Mouse (Mus musculus) E14TG2a.4 (cell line): Measurements from ENCODE around the gene Pou2f3.

ENCODE experiments used
- H3K27me3 ChIP-seq: 2 replicates; pipeline ENCODE4 v1.6.1; 2014; ENCODE audit warnings: low read length, control low read depth; ENCODE audit not compliant: insufficient read depth
- H3K36me3 ChIP-seq: 2 replicates; pipeline ENCODE4 v1.6.1; 2014; ENCODE audit warnings: low read length, control low read depth; ENCODE audit not compliant: insufficient read depth
- H3K4me1 ChIP-seq: replicated peaks from 2 replicates; pipeline ENCODE4 v1.6.1; 2014; ENCODE audit warnings: low read depth, low read length, control low read depth
- H3K4me3 ChIP-seq: replicated peaks from 2 replicates; pipeline ENCODE4 v1.5.1; 2014; ENCODE audit warnings: mild to moderate bottlenecking, low read length
- H3K9me3 ChIP-seq: 2 replicates; pipeline ENCODE4 v1.6.1; 2014; ENCODE audit warnings: low read length, control low read depth
- CTCF ChIP-seq: conservative IDR thresholded peaks from 2 replicates; pipeline ENCODE4 v1.5.1; 2014; ENCODE audit warnings: low read length
- NANOG ChIP-seq: IDR thresholded peaks from 2 replicates; pipeline ENCODE4 v1.6.1; 2014; ENCODE audit warnings: borderline replicate concordance, low read length, mixed read lengths
- POU5F1 ChIP-seq: IDR thresholded peaks from 2 replicates; pipeline ENCODE4 v1.6.1; 2014; ENCODE audit warnings: low read length, borderline replicate concordance

The Pou2f3 gene

GRCm38 (mm10) chr9:43102931-43103330 lies 107.2 kb downstream of the Pou2f3 start:
- Histone ChIP-seq H3K36me3 (no peaks in the 10 kb centered on the region), H3K4me3 (no peak overlapping the region), H3K27me3 (no peaks in the 10 kb centered on the region), H3K4me1 (peaks cover 57% of the 10 kb centered on the region), H3K9me3 (no peaks in the 10 kb centered on the region)
- TF ChIP-seq POU5F1 (no peak), NANOG (no peak), CTCF (no peak)

GRCm38 (mm10) chr9:43101936-43102595 lies 108.1 kb downstream of the Pou2f3 start:
- H3K4me3 ChIP-seq = no peak overlapping the region
- no peaks in the 10 kb centered on the region for H3K36me3 ChIP-seq
- no peaks in the 10 kb centered on the region for H3K27me3 ChIP-seq
- H3K4me1 ChIP-seq = peaks cover 53% of the 10 kb centered on the region
- H3K9me3 ChIP-seq = no peaks in the 10 kb centered on the region
- TF ChIP-seq CTCF (no peak), NANOG (no peak), POU5F1 (no peak)

GRCm38 (mm10) chr9:43098922-43099321 lies 111.2 kb downstream of the Pou2f3 start:
- no peaks in the 10 kb centered on the region for H3K27me3 ChIP-seq
- H3K9me3 ChIP-seq = no peaks in the 10 kb centered on the region
- no peaks in the 10 kb centered on the region for H3K36me3 ChIP-seq
- H3K4me1 ChIP-seq = peaks cover 32% of the 10 kb centered on the region
- TF ChIP-seq POU5F1 = no peak
- no peak overlapping the region for H3K4me3 ChIP-seq

- peaks cover 23% of the 10 kb centered on the region for H3K4me1 ChIP-seq
- no peaks in the 10 kb centered on the region for H3K9me3 ChIP-seq
- H3K36me3 ChIP-seq = no peaks in the 10 kb centered on the region
- no peaks in the 10 kb centered on the region for H3K27me3 ChIP-seq
- no peak overlapping the region for H3K4me3 ChIP-seq
- TF ChIP-seq NANOG (no peak), CTCF (no peak), POU5F1 (no peak)
Measured at GRCm38 (mm10) chr9:43097801-43098557, 112.2 kb downstream of the Pou2f3 start.

- TF ChIP-seq CTCF (no peak), NANOG (no peak), POU5F1 (no peak)
- Histone ChIP-seq H3K27me3 (no peaks in the 10 kb centered on the region), H3K4me3 (no peak overlapping the region), H3K9me3 (no peaks in the 10 kb centered on the region), H3K4me1 (peaks cover 18% of the 10 kb centered on the region), H3K36me3 (no peaks in the 10 kb centered on the region)
Measured at GRCm38 (mm10) chr9:43096337-43096736, 113.8 kb downstream of the Pou2f3 start.

GRCm38 (mm10) chr9:43094828-43095227 lies 115.3 kb downstream of the Pou2f3 start:
- Histone ChIP-seq H3K36me3 (no peaks in the 10 kb centered on the region), H3K27me3 (no peaks in the 10 kb centered on the region), H3K4me3 (no peak overlapping the region), H3K4me1 (0 out of 2 replicates have a peak, but pooled peaks cover 16% of the 10 kb centered on the region), H3K9me3 (no peaks in the 10 kb centered on the region)
- TF ChIP-seq CTCF (no peak), NANOG (no peak), POU5F1 (no peak)

- Histone ChIP-seq H3K9me3 (no peaks in the 10 kb centered on the region), H3K4me3 (no peak overlapping the region), H3K4me1 (0 out of 2 replicates have a peak, but pooled peaks cover 15% of the 10 kb centered on the region), H3K36me3 (no peaks in the 10 kb centered on the region), H3K27me3 (no peaks in the 10 kb centered on the region)
- TF ChIP-seq CTCF (no peak), NANOG (no peak), POU5F1 (no peak)
Measured at GRCm38 (mm10) chr9:43093803-43094202, 116.4 kb downstream of the Pou2f3 start.

GRCm38 (mm10) chr9:43085686-43086285 lies 124.4 kb downstream of the Pou2f3 start:
- no peak for TF ChIP-seq POU5F1
- TF ChIP-seq CTCF = no peak
- no peak for TF ChIP-seq NANOG
- no peaks in the 10 kb centered on the region for H3K36me3 ChIP-seq
- H3K4me1 ChIP-seq = peaks cover 61% of the 10 kb centered on the region
- no peaks in the 10 kb centered on the region for H3K27me3 ChIP-seq
- H3K4me3 ChIP-seq = no peak overlapping the region
- H3K9me3 ChIP-seq = no peaks in the 10 kb centered on the region
